Mouse (Mus musculus) macrophage (primary cell): ENCODE measurements at regions not wholly inside any gene's neighbourhood (a gene's known extent, or its start where the extent isn't known, plus 50 kb on each side); places are given as distances from the start of the nearest gene placed in this dataset.

Source experiments
- H3K27ac ChIP-seq: fragments of 350-480 bp; formaldehyde crosslinking; 2 replicates; pipeline ENCODE4 v1.9.0; 2021
- H3K36me3 ChIP-seq: fragments of 350-480 bp; formaldehyde crosslinking; 2 replicates; pipeline ENCODE4 v1.9.0; 2021; ENCODE audit errors: inconsistent target
- H3K4me3 ChIP-seq: fragments of 350-480 bp; formaldehyde crosslinking; 2 replicates; pipeline ENCODE4 v1.9.0; 2021; ENCODE audit errors: inconsistent target
- H3K79me2 ChIP-seq: fragments of 350-480 bp; formaldehyde crosslinking; 2 replicates; pipeline ENCODE4 v1.9.0; 2021; ENCODE audit errors: inconsistent target
- WGBS: methylation state at CpG from one replicate; pipeline ENCODE4 v1.1.7; 2026; ENCODE audit warnings: inconsistent platforms; ENCODE audit not compliant: missing documents; 5-methylcytosine and 5-hydroxymethylcytosine counted together

DNA sequence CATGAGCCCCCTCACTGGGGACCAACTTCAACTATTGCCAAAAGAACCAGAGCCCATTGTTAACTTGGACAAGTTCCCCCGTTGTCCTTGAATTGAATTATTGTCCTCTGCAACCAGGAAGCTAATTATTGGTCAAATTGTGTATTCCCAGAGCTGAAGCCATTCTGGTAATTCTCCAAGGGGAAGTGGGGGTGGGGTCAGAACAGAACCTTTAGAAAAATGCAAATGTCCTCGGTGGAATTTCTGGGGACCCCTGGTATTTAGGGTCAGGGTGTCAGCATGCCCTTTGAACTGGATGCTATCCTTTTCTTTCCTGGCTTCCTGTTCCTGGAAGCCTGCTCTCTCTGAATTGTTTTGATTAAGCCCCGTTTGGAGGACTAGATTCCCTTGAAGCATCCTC lies 312.7 kb upstream of the Dynlrb2 start:
- Histone ChIP-seq H3K4me3 (no peak overlapping the region), H3K79me2 (no peaks in the 10 kb centered on the region), H3K27ac (no peak overlapping the region), H3K36me3 (no peaks in the 10 kb centered on the region)
- WGBS = 52% methylated on average over 3 of the region's 3 CpGs

DNA sequence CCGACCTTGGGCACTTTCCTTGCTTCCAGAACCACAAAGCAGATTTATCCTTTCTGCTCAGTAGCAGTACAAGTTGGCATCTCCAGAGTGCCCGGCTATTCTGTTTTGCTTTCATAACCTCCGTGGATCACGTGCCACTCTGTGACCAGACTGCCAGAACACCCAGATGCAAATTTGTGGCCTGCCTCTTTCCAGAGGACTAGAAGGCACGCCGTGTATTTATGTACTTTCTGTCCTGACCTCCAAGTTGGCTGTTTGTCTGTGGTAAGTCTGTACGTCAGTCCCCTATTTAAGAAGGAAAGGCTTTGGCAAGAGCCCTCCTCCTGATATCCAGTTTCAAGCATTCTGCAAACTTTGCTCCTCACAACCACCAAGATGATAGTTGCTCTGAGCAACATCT lies 319.6 kb upstream of the Dynlrb2 start:
- 85% methylated on average over 7 of the region's 7 CpGs for WGBS
- Histone ChIP-seq H3K27ac (no peak overlapping the region), H3K79me2 (no peaks in the 10 kb centered on the region), H3K36me3 (no peaks in the 10 kb centered on the region), H3K4me3 (no peak overlapping the region)

DNA sequence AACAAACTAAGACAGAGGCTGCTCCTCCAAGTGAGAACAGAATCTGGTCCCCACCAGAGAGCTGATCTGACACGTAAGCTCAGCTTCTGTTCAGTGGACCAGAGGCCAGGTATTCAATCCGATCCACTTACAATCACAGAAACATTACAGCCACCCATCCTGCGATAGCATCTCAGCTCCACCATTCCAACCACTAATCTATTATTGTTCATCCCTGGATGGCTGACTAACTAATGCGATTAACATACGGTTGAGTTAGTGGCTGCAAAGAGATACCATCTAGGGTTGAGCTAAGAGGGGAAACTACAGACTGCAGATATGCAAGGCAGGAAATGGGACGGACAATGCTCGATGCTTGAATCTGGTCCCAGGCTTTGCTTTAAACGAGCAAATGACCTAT lies 320.5 kb upstream of the Dynlrb2 start:
- Histone ChIP-seq H3K27ac (no peak overlapping the region), H3K4me3 (no peak overlapping the region)
- 64% methylated on average over 8 of the region's 8 CpGs for WGBS

DNA sequence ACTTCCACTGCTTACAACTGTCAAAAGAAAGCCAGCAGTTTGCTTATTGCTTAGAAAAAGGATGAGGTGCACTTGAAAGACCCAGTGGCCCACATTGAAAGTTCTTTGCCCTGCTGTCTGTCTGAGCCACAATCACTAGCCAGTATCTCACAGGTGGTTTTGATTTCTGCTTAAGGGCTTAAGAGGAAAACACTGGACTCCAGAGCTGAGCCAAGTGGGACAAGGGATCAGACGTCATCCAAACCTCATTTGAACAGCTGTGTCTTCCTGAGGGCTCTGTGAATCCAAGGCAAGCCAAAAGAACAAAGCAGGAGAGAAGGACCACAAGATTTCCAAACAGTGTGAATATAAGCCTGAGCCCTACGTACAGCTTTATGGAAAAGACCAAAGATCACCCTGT lies 326.8 kb upstream of the Dynlrb2 start:
- 87% methylated on average over 2 of the region's 2 CpGs for WGBS
- Histone ChIP-seq H3K36me3 (no peaks in the 10 kb centered on the region), H3K27ac (no peak overlapping the region), H3K79me2 (no peaks in the 10 kb centered on the region), H3K4me3 (no peak overlapping the region)

More for the DNA sequence above, 320.5 kb upstream of the Dynlrb2 start:
- Histone ChIP-seq H3K36me3 (no peaks in the 10 kb centered on the region), H3K79me2 (no peaks in the 10 kb centered on the region)

DNA sequence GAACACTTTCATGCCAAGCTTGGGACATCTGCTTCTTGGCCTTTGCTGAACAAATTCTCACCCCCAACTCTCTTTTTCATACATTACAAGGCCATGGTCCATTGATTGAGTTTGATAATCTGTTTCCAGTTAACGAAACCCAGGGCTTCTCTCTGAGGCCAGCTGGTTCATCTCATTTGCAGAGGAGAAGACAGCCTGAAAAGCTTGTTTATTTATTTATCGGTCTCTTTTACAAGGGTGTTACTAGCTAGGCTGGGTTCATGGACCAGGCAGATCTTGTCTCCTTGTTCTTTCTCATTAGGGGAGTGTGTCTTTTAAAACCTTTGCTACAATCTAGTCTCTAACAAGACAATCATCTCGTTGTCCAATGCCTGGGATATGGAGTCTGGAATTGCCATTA lies 329.9 kb upstream of the Dynlrb2 start:
- WGBS = 70% methylated on average over 3 of the region's 3 CpGs
- H3K36me3 ChIP-seq = no peaks in the 10 kb centered on the region
- H3K27ac ChIP-seq = no peak overlapping the region
- no peaks in the 10 kb centered on the region for H3K79me2 ChIP-seq
- no peak overlapping the region for H3K4me3 ChIP-seq

DNA sequence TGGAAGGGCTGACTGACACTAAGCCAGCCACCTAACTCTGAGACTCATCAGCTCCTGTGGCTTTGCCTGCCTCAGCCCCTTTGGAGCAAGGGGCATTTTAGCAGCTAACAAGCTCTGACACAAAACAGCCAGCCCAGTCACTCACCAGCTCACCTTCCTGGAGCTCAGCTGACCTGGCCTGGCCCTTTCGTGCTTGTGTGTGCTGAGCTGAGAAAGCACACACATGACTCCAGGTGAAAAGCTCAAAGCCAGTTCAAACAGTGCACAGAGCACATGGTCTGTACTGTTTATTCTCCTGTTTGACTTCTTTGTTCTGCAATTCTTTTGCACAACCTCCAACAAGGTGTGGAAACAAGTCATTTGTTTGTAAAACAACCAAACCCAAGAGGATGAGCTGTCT lies 330.8 kb upstream of the Dynlrb2 start:
- Histone ChIP-seq H3K36me3 (no peaks in the 10 kb centered on the region), H3K27ac (no peak overlapping the region), H3K4me3 (no peak overlapping the region), H3K79me2 (no peaks in the 10 kb centered on the region)
- 92% methylated on average over 1 of the region's 1 CpGs for WGBS

DNA sequence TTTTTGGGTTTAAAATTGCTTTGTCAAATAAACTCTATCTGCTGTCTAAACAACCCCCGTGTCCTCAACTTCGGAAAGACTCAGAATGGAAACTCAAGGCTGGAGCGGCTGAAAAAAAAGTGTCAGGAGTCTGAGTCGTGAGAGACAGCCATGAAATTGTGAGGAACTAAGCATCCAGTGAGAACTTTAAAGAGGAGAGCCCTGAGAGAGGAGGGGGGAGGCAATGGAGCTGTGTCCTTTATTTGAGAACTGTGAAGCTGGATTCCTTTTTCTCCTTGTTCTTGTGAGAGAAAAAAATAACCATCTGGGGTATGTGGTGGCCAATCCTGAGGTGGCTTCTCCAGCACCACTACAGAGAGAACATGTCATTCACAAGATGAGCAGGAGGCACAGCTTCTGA lies 336.9 kb upstream of the Dynlrb2 start:
- H3K27ac ChIP-seq = no peak overlapping the region
- no peaks in the 10 kb centered on the region for H3K79me2 ChIP-seq
- H3K4me3 ChIP-seq = no peak overlapping the region
- WGBS = 84% methylated on average over 4 of the region's 4 CpGs
- H3K36me3 ChIP-seq = no peaks in the 10 kb centered on the region

DNA sequence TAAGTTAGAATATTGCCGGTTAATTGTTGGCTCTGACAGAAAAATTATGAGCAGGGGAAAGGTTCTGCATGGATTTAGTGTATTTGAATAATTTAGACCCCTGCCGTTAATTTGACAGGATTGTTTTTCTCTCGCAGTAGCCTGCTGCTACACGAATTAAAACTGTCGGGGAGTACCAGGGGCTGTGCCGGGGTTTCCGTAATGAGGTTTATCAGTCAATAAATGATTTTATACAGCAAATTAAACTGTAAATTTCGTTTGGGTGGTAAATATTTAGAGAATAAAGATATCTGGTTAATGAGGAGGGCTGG lies 339.8 kb upstream of the Dynlrb2 start:
- Histone ChIP-seq H3K36me3 (no peaks in the 10 kb centered on the region), H3K79me2 (no peaks in the 10 kb centered on the region), H3K4me3 (no peak overlapping the region), H3K27ac (no peak overlapping the region)
- WGBS = 70% methylated on average over 8 of the region's 8 CpGs

DNA sequence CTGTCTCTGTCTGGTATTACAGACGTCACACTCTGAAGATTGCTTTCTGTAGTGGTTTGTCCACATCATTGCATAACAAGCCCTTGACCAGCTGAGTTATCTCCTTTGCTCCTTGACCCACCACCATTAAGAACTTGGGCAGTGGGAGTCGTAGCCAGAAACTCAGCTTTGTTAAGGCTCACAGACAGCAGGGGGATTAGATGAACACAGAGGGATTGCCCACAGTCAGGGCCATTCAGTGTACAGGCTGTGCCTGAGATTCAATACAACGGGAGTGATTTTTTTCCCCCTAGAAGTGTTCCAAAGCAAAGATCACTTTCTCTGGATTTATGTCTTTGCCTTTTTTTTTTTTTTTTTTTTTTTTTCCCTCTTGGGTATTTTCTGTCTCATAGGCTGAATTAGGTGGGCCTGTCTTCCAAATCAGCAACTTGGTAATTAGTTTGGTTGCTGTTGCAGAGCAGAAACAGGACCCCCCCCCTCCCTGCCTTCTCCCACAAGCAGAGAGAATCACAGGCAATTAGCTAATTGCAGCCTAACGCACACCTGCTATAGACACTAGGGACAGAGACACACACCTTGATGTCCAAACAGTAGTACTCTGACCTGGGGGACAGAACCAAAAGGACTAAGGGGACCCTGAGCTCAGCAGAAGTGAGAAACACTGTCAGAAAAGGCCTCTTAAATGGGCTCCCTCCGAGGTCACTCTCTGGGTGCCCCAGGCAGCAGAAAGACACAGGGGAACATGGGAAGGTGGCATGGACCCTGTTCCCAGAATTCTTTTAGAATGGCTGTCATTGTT lies 340.4 kb upstream of the Dynlrb2 start:
- Histone ChIP-seq H3K4me3 (no peak overlapping the region), H3K27ac (no peak overlapping the region), H3K36me3 (no peaks in the 10 kb centered on the region), H3K79me2 (no peaks in the 10 kb centered on the region)
- 72% methylated on average over 5 of the region's 5 CpGs for WGBS

DNA sequence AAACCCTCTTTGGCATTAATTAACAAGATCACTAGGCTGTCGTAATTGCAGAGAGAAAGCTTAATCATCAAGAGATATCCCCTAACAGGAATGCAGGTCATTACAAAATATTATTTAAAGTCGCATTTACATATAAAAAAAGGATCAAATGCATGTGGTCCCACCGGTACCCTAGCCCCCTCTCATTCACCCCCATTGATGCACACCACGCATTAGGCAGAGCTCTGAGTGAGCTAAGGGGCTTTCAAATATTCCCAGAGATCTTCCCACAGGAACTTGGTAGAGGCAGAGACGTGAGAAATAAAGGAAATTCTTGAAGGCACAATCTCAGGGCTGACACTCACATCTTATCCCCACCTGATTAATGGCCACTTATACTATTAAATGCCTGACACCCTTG lies 343.8 kb upstream of the Dynlrb2 start:
- Histone ChIP-seq H3K79me2 (no peaks in the 10 kb centered on the region), H3K4me3 (no peak overlapping the region), H3K36me3 (no peaks in the 10 kb centered on the region), H3K27ac (no peak overlapping the region)
- WGBS = 73% methylated on average over 5 of the region's 5 CpGs

DNA sequence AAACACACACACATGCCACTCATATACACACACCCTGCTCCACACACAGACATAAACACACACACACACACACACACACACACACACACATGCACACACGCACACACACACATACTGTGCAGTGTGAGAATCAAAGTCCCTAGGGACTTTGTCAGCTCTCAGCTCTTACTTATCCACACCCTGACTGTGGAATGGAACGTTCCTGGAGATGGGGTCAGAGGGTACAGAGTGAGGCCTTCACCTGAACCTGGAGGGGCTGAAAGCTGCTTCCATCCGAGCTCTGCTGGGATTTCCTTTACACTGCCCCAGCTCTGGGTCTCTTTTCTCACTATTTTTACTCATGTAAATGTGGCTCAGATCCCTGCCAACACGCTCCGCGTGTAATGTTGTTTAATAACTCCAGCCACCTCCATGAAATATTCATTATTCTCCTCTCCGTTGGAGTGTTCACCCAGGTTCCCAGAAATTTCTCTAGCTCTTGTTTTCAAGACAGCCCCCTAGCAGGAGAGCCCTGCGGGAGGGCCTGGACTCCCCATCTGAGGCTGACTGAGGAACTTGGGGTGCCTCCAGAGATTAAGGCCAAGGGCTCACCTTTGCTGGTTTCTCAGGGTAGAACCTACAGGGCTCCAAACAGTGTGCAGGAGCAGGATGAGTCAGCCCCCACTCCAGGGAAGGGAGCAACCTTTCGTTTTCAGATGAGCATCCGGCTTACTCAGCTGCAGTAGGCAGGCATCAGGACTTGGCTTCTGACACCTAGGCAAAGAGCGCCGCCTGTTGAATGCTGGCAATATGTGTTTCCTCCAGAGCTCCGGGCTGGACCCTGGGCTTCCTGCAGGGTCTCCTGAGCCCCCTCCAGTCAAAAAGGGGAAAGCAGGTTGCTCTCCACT lies 360.8 kb upstream of the Dynlrb2 start:
- H3K27ac ChIP-seq = no peak overlapping the region

DNA sequence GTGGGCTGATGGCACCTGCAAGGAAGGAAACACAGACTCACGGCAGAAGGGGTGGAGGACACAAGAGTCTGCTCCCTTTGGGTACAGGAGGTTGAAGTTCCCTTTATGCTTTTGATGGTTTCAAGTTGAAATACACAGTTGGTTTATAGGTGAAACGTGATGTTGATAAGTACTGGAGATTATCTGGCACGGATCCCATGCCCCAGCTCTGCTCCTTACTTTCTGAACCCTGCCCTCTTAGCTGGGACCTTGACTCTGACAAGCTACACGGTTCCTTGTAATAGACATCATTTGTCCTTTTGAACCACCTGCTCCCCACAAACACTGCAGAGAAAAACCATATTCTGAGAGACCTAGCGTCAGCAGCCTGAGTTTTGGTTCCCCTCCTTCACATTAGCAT lies 363.4 kb upstream of the Dynlrb2 start:
- Histone ChIP-seq H3K79me2 (no peaks in the 10 kb centered on the region), H3K27ac (no peak overlapping the region), H3K36me3 (no peaks in the 10 kb centered on the region), H3K4me3 (no peak overlapping the region)
- WGBS = 79% methylated on average over 5 of the region's 5 CpGs

More for the DNA sequence above, 360.8 kb upstream of the Dynlrb2 start:
- H3K4me3 ChIP-seq = no peak overlapping the region
- WGBS = 56% methylated on average over 13 of the region's 13 CpGs
- H3K79me2 ChIP-seq = no peaks in the 10 kb centered on the region
- H3K36me3 ChIP-seq = no peaks in the 10 kb centered on the region

DNA sequence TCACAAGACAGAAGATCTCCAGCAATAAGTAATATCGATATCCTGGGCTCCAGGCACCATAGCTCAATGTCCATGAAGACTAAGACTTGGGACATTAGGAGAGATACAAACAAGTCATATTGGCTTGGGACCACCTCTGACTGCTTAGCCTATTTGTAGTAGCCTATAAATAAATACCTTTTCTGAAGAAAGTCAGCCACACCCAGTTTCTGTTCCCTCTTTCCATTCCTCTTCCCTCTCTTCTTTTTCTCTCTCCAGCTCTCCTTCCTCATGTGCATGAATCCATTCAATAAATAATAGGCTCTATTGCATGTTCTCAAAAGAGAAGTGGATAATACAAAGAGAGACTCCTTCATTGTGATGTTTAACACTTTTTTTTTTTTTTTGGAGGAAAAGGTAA lies 364.8 kb upstream of the Dynlrb2 start:
- Histone ChIP-seq H3K27ac (no peak overlapping the region), H3K4me3 (no peak overlapping the region), H3K36me3 (no peaks in the 10 kb centered on the region), H3K79me2 (no peaks in the 10 kb centered on the region)
- WGBS = 100% methylated on average over 1 of the region's 1 CpGs

DNA sequence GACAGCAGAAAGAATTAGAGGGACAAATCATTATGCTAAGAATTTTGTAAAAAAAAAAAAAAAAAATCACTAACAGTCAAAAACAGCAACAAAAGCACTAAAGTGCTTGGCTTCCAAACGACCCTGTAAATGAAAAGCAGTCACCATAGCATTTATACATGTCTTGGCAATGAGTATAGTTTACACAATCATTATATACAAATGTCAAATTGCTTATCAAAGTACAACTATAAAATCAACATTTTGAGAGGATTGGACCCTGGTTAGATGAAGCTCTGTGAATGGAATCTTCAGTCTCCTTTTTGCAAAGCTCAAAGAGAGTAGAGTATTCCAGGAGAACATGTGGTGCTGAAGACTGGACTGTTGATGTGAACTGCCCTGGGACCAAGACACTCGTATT lies 367.0 kb upstream of the Dynlrb2 start:
- Histone ChIP-seq H3K79me2 (no peaks in the 10 kb centered on the region), H3K36me3 (no peaks in the 10 kb centered on the region), H3K27ac (no peak overlapping the region), H3K4me3 (no peak overlapping the region)
- WGBS = 73% methylated on average over 2 of the region's 2 CpGs

DNA sequence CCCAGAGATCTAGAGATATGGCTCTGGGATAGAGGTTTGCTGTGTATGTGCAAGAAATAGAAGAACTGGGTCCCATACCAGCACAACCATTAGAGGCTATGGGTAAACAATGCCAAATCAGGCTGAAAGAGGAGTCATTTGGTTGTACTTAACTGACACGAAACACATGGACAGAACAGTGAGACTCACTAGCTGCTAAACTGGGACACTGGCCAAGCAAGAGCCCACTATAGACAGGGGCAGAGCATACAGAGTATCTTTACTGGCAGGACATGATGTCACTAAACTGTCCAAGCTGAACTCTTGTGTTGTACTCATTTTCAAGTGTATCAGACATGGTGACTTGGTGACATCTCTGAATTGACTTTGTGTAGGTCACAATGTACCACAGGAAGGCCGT lies 371.3 kb upstream of the Dynlrb2 start:
- 82% methylated on average over 2 of the region's 2 CpGs for WGBS
- no peaks in the 10 kb centered on the region for H3K79me2 ChIP-seq
- no peaks in the 10 kb centered on the region for H3K36me3 ChIP-seq
- no peak overlapping the region for H3K27ac ChIP-seq
- no peak overlapping the region for H3K4me3 ChIP-seq
